Mouse (Mus musculus) brain, embryonic 14.5 days (tissue): ENCODE data around the gene Ppt2.

Experiments used
- CTCF ChIP-seq: fragments of 200-500 bp; IDR thresholded peaks from 2 replicates; pipeline ENCODE4 v1.5.1; 2012; ENCODE audit warnings: inconsistent platforms, mild to moderate bottlenecking, moderate library complexity, borderline replicate concordance; ENCODE audit not compliant: insufficient read depth, insufficient read length; ENCODE audit errors: extremely low read depth
- POLR2A ChIP-seq: fragments of 200-500 bp; IDR thresholded peaks from 2 replicates; pipeline ENCODE4 v1.6.1; 2012; ENCODE audit warnings: mild to moderate bottlenecking, inconsistent platforms, borderline replicate concordance; ENCODE audit not compliant: poor library complexity, insufficient read depth, insufficient read length, severe bottlenecking; ENCODE audit errors: extremely low read depth

GRCm38 (mm10) chr17:34591994-34592375, 36.3 kb downstream of the Ppt2 start:
- TF ChIP-seq CTCF (no peak), POLR2A (peak; percentile 90)
